Mouse (Mus musculus) T-helper 2 cell (primary cell): ENCODE measurements around the gene Pdgfd.

Experiments
- in situ Hi-C: fragments of 300-600 bp; cut with MboI, MseI; formaldehyde crosslinking; loops from one replicate; pipeline ENCODE4 v1.15.1; 2025; ENCODE audit warnings: high pct_unique_total_duplicates

Pdgfd gene

GRCm38 (mm10) chr9:6305847-6306246 is 137.5 kb downstream of the Pdgfd start:
- in situ Hi-C loops = no loop called here

DNA sequence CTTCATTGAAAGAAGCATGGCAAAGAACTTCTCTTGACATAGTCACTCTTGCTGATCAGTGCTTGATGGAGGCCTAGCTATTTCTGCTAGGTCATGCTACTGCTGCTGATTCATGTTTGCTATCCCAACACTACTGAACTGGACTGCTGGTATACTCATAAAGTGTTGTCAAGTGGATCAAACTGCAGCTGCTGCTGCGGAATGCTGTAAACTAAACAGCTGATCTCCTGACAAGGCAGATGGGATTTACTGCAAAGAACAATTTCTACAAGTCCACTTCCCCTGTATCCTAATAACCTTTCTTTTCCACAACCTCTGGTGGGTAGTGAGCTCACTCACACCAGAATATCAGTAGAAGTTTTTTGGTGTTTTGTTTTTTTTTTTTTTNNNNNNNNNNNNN is 148.7 kb downstream of the Pdgfd start:
- in situ Hi-C loops = no loop called here

GRCm38 (mm10) chr9:6325408-6325807 is 157.0 kb downstream of the Pdgfd start:
- in situ Hi-C loops = no loop called here

GRCm38 (mm10) chr9:6333499-6333898 is 165.1 kb downstream of the Pdgfd start:
- in situ Hi-C loops = no loop called here

- in situ Hi-C loops = no loop called here
These were observed 167.9 kb downstream of the Pdgfd start for GRCm38 (mm10) chr9:6336236-6336635.

GRCm38 (mm10) chr9:6337891-6338290 is 169.5 kb downstream of the Pdgfd start:
- in situ Hi-C loops = no loop called here

DNA sequence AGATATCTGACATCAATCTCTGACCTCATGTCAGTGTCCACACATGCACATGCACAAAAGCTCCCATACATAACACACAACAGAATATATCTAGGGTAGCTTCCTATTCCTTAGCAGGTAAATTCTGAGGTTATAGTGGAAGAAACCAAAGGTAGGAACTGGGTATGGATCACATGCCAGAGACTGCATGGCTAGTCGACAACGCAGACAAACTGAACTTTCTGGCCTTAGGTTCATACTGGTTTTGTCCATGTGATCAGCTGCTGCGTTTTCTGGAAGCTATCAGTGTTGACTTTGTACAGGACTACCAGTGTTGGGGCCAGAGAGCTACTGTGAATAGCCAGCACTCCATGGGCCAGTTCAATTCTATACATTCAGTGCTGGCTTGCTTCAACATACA is 170.0 kb downstream of the Pdgfd start:
- in situ Hi-C loops = no loop called here

DNA sequence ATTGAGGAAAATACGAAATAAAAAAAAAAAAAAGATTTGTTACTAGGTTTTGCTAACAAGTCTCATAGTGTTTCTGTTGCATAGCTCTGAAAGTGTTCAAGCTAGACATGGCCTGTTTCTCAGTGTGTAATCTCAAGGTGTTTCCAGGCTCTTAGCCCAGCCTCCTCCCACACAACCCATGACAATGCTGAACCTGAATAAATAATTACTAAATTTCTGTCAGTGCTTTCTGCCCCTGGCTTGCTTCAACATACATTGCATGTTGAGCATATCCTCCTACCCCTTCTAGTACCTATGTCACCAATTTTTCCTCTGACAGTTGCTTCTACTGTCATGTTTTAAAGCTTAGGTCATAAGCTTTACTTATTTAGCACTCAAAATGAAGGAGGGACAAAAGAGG is 171.0 kb downstream of the Pdgfd start:
- in situ Hi-C loops = no loop called here

- in situ Hi-C loops = no loop called here
These were observed 172.4 kb downstream of the Pdgfd start for GRCm38 (mm10) chr9:6340750-6341149.

DNA sequence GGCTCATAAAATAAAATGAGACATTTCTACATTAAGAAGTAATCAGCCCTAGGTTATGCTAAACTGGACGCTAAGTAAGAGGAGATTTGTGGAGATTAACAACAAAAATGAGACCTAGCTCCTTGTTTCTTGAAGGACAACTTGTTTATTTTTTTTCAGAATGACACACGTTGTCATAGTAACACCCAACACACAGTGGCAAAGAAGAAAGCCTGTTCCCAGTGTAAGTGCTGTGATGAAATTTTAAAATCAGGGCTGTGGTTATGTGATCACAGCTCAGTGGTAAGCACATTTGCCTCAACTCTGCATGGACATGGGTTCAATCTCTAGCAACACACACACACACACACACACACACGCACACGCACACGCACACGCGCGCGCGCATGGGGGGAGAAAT is 174.5 kb downstream of the Pdgfd start:
- in situ Hi-C loops = no loop called here

- in situ Hi-C loops = no loop called here
These were observed 176.1 kb downstream of the Pdgfd start for GRCm38 (mm10) chr9:6344514-6344913.

GRCm38 (mm10) chr9:6344924-6345323 is 176.5 kb downstream of the Pdgfd start:
- in situ Hi-C loops = no loop called here

GRCm38 (mm10) chr9:6345366-6345765 is 177.0 kb downstream of the Pdgfd start:
- in situ Hi-C loops = no loop called here

DNA sequence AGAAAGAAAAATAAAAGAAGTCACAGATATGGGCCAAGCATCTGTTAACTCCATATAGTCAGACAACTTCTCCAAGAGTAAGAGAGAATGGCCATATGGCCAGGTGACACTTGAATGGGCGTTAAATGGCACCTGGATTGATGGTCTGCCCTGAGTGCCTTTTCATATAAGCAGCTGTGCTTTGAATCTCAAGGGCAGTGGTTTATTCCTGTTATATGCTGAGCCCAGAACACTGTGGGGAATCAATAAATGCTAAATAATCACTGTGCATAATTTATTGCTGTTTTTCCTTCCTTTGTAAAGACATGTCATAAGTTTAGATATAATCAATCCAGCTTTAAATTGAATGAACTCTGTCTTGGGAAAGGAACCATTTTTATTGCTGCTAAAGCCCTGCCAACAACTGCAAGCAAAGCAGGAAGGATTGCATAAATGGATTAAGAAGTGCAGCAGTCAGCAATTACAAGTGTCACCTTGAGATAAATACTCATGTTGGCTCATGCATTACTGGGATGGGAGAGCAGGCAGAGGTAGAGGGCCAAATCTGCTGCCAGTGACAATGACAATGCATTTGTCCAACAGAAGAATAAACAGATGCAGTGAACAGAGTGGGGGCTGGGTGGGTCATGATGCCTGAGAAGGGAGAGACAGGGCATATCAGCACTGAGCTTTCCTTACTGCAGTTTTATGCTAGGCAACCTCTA is 185.0 kb downstream of the Pdgfd start:
- in situ Hi-C loops = no loop called here

DNA sequence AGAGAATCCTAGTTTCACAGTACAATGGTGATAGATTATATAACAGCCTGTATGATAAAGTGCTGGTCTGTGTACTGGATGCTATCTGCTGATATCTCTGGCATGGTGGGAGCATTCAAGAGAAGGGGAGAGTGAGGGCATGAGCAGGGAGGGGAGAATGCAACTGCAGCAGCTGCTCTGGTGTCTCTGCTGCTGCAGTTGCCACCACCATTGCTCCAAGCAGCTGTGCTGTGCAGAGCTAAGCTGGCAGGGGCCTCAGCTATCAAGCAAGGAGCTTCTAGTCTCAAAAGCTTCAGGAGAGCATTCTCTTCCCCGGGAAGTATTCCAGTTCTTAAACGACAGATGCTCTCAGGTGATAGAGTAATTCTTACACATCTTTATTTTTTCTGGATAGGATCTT is 192.4 kb downstream of the Pdgfd start:
- in situ Hi-C loops = no loop called here

DNA sequence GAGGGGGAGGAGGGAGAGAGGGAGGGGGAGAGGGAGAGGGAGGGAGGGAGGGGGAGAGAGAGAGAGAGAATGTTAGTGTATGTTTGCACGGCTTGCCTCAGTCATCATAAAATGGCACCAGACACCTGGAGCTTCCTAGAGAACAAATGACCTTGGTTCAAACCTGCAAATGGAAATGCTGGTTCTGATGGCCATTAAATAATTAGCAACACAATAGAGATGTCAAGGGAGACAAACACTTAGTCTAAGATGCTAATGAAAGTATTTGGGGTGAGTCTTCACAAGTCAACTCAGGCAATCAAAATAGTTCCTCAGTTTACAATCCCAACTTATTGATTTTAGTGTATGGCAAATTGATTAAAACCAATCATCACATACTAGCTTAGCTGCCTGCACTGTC is 198.2 kb downstream of the Pdgfd start:
- in situ Hi-C loops = no loop called here

DNA sequence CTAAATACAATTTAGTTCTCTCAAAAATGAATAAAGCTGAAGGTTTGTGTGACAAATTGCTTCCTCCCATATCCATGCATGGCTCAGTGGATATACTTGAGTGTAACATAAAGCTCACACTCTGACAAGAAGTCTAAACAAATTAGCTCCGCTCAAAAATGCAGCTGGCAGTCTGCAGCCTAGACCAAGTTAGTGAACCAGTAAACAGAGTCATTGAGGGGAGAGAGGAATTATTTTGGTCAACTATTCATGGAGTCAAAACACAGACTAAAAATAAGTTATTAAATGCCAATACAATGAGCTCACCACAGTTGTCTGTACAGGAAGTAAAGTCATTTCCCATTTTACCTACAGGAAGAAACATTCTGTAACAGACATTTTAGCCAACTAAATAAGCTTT is 233.4 kb downstream of the Pdgfd start:
- in situ Hi-C loops = no loop called here

DNA sequence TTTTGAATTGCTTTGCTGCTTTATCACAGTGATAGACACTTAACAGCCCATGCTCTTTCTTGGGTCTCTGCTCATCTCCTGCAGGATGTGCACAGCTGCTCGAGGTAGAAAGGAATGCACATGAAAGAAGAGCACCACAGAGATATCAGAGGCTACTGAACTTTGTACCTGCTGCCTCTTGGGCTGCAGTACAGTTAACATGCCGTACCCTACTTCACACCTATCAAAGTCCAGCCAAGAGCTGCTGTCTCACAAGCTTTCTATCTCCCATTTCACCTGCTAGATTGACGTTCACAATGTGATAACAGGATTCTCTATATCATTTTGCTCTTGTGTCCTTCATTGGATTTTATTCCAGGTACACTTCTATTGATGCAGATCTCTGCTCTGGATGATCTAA is 238.2 kb downstream of the Pdgfd start:
- in situ Hi-C loops = no loop called here

DNA sequence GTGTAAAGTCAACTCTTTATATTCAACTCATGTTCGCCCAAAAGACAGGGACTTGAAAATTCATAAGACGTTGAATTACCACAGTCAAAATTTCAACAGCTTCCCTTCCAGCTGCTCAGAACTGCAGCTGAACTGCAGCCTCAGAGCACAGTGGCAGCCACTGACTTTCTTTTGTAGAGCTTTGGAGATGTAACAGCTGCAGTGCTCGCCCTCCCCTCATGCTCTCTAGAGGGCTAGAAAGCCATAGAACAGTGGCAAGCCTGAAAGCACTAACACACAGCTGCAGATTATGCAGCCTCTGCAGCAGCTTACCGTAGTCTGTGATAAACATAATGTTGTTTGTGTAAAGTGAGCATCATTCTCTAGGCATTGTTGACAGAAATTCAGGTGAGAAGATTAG is 239.6 kb downstream of the Pdgfd start:
- in situ Hi-C loops = no loop called here

GRCm38 (mm10) chr9:6424606-6425005 is 256.2 kb downstream of the Pdgfd start:
- in situ Hi-C loops = no loop called here
